Mouse (Mus musculus) intestine, postnatal 0 days (tissue): ENCODE results near the gene Asb3. TPM values are rescaled to one million over a fixed set of nuclear protein-coding genes. Genes with fewer than 3 reads are reported as not detected.
"Not testable (repeated sequence)": the region's sequence is repeated elsewhere in the genome, so short reads cannot be mapped to it uniquely, and the experiment has no call there.

Experiments used
- ATAC-seq: fragments of 200-750 bp; cut with Nextera tagmentation; 2 replicates; pipeline ENCODE4 v1.8.0; 2017; ENCODE audit warnings: mild to moderate bottlenecking, moderate TSS enrichment, moderate library complexity
- H3K27ac ChIP-seq: fragments of 300-500 bp; sonication (generic); 2 replicates; pipeline ENCODE4 v1.5.1; 2014; ENCODE audit warnings: mild to moderate bottlenecking, low read depth, low read length, moderate library complexity
- H3K27me3 ChIP-seq: fragments of 300-500 bp; sonication (generic); replicated peaks from 2 replicates; pipeline ENCODE4 v1.6.1; 2014; ENCODE audit warnings: low read length, mixed read lengths; ENCODE audit not compliant: control insufficient read depth, insufficient read depth
- H3K36me3 ChIP-seq: fragments of 300-500 bp; sonication (generic); 2 replicates; pipeline ENCODE4 v1.6.1; 2014; ENCODE audit warnings: mild to moderate bottlenecking, moderate library complexity; ENCODE audit not compliant: control insufficient read depth, insufficient read depth
- H3K4me1 ChIP-seq: fragments of 300-500 bp; sonication (generic); replicated peaks from 2 replicates; pipeline ENCODE4 v1.6.1; 2014; ENCODE audit warnings: antibody characterized with exemption, low read length, mixed read lengths; ENCODE audit not compliant: control insufficient read depth, insufficient read depth
- H3K4me2 ChIP-seq: fragments of 300-500 bp; sonication (generic); replicated peaks from 2 replicates; pipeline ENCODE4 v1.6.1; 2014; ENCODE audit warnings: low read depth, mild to moderate bottlenecking, moderate library complexity
- H3K4me3 ChIP-seq: fragments of 300-500 bp; sonication (generic); 2 replicates; pipeline ENCODE4 v1.5.1; 2014; ENCODE audit warnings: low read depth, low read length
- H3K9ac ChIP-seq: fragments of 300-500 bp; sonication (generic); 2 replicates; pipeline ENCODE4 v1.6.1; 2014; ENCODE audit warnings: mild to moderate bottlenecking, low read depth, low read length
- H3K9me3 ChIP-seq: fragments of 300-500 bp; sonication (generic); 2 replicates; pipeline ENCODE4 v1.6.1; 2016; ENCODE audit warnings: mixed run types; ENCODE audit not compliant: control insufficient read depth
- WGBS: fragments of 180-500 bp; shearing (Covaris S2); extraction: QIAGEN DNeasy Blood & Tissue Kit; methylation state at CpG from one replicate; pipeline ENCODE4 v1.1.7; 2014; 5-methylcytosine and 5-hydroxymethylcytosine counted together
- polyA plus RNA-seq: library from polyadenylated mRNA; unstranded; fragments of >200 nt; fragmentation: Nextera tagmentation; extraction: Ambion mirVana; gene quantifications from 2 replicates; pipeline ENCODE4 v1.2.1, GENCODE M21; 2015

The Asb3 gene
- polyA plus RNA-seq, 1 experiment from 2014 or later = 11.1 TPM

GRCm38 (mm10) chr11:31138394-31138793, 253.2 kb downstream of the Asb3 start:
- H3K4me1 ChIP-seq, H3K9ac ChIP-seq, H3K36me3 ChIP-seq, H3K27me3 ChIP-seq, H3K4me2 ChIP-seq, H3K9me3 ChIP-seq, ATAC-seq, H3K27ac ChIP-seq, H3K4me3 ChIP-seq: not testable (repeated sequence)
- 59% methylated on average over 1 of the region's 1 CpGs for WGBS

Other genes starting within 250 kb of the Asb3 start
- gene Acyp2, start 235.8 kb upstream of the Asb3 start, polyA plus RNA-seq = 15.5 and 17.3 TPM in 2 replicates
- 13.5 and 13.8 TPM in 2 replicates for gene Psme4, start 113.7 kb upstream of the Asb3 start, polyA plus RNA-seq
- gene Gpr75, start 58 bp upstream of the Asb3 start, polyA plus RNA-seq = 0.14 and 0.23 TPM in 2 replicates
- gene Erlec1, start 68.9 kb downstream of the Asb3 start, polyA plus RNA-seq = 12.7 and 13.2 TPM in 2 replicates
- gene Chac2, start 100.9 kb downstream of the Asb3 start, polyA plus RNA-seq = 12.0 and 13.0 TPM in 2 replicates